Mouse (Mus musculus): ENCODE measurements around the gene Tmem53.

- TF ChIP-seq EP300 (IDR thresholded peaks at IDR 0.05; ENCODE audit: low read depth): no peak
- no peak for TF ChIP-seq CTCF (IDR thresholded peaks at IDR 0.05; ENCODE audit: low read depth)
Measured at GRCm38 (mm10) chr4:117234166-117234741, 17.5 kb upstream of the Tmem53 start.

Data from liver, embryonic 14.5 days (tissue).